Mouse (Mus musculus): Measurements from ENCODE around the gene Robo1. TPM values are rescaled to one million over a fixed set of nuclear protein-coding genes. Genes with fewer than 3 reads are reported as not detected.

Robo1 gene
- polyA plus RNA-seq (2017; shearing (Covaris generic)) = under 1 TPM in 1 of 2 experiments, not detected in 1; 0.75 TPM

GRCm38 (mm10) chr16:72307537-72308330 lies at the start of gene Robo1:
Robo1 (plus strand) TSS chr16:72308306.

